Mouse (Mus musculus): ENCODE data around the gene Cpsf4.

DNA sequence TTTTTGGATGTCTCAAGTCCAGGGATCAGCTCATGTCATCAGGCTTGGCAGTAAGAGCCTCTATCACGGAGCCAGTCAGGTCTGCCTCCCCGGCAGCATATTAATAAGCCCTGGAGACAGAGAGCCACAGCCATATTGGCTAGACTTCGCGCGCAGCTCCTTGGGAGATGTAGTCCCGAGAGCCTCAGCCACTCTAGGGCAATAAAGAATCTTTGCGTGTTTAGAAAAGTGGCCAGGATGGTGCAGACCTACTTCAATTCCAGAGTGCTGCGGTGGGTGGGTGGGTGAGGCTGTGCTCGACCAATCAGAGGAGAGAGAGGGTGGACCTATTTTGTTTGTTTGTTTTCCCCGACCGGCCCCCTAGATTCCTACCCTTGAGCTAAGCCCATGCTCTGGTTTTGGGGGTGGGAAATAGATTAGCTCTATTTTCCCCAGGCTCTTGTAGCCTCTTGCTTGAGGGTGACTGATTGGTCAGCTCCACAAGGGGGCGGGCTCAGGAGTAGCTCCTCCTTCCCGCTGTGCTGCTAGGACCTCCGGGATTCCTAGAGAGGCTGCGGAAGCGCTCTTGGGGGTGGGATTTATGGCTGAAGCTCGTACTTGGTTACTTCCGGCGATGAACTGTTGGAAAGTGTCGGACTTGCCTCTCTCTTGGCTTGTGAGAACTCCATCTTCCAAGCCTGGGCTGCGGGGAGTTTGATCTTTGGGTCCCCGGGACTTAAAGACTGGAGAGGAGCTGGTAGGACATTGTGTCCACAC is 37.1 kb downstream of the Cpsf4 start, which contains the start of gene Zkscan5:
- TF ChIP-seq POLR2A (IDR thresholded peaks at IDR 0.05; ENCODE audit: borderline replicate concordance, control insufficient read depth, low read depth, low read length) (no peak), CTCF (IDR thresholded peaks at IDR 0.05; ENCODE audit: control insufficient read depth, insufficient read depth, low read length) (no peak)
